Mouse (Mus musculus) intestine, postnatal 0 days (tissue): ENCODE data around the gene Cdh10. TPM values are rescaled to one million over a fixed set of nuclear protein-coding genes. Genes with fewer than 3 reads are reported as not detected.

Source experiments
- ATAC-seq: fragments of 200-750 bp; cut with Nextera tagmentation; 2 replicates; pipeline ENCODE4 v1.8.0; 2017; ENCODE audit warnings: mild to moderate bottlenecking, moderate TSS enrichment, moderate library complexity
- H3K27ac ChIP-seq: fragments of 300-500 bp; sonication (generic); 2 replicates; pipeline ENCODE4 v1.5.1; 2014; ENCODE audit warnings: mild to moderate bottlenecking, low read depth, low read length, moderate library complexity
- H3K27me3 ChIP-seq: fragments of 300-500 bp; sonication (generic); replicated peaks from 2 replicates; pipeline ENCODE4 v1.6.1; 2014; ENCODE audit warnings: low read length, mixed read lengths; ENCODE audit not compliant: control insufficient read depth, insufficient read depth
- H3K36me3 ChIP-seq: fragments of 300-500 bp; sonication (generic); 2 replicates; pipeline ENCODE4 v1.6.1; 2014; ENCODE audit warnings: mild to moderate bottlenecking, moderate library complexity; ENCODE audit not compliant: control insufficient read depth, insufficient read depth
- H3K4me1 ChIP-seq: fragments of 300-500 bp; sonication (generic); replicated peaks from 2 replicates; pipeline ENCODE4 v1.6.1; 2014; ENCODE audit warnings: antibody characterized with exemption, low read length, mixed read lengths; ENCODE audit not compliant: control insufficient read depth, insufficient read depth
- H3K4me2 ChIP-seq: fragments of 300-500 bp; sonication (generic); replicated peaks from 2 replicates; pipeline ENCODE4 v1.6.1; 2014; ENCODE audit warnings: low read depth, mild to moderate bottlenecking, moderate library complexity
- H3K4me3 ChIP-seq: fragments of 300-500 bp; sonication (generic); 2 replicates; pipeline ENCODE4 v1.5.1; 2014; ENCODE audit warnings: low read depth, low read length
- H3K9ac ChIP-seq: fragments of 300-500 bp; sonication (generic); 2 replicates; pipeline ENCODE4 v1.6.1; 2014; ENCODE audit warnings: mild to moderate bottlenecking, low read depth, low read length
- H3K9me3 ChIP-seq: fragments of 300-500 bp; sonication (generic); 2 replicates; pipeline ENCODE4 v1.6.1; 2016; ENCODE audit warnings: mixed run types; ENCODE audit not compliant: control insufficient read depth
- CTCF ChIP-seq: sonication (generic); IDR thresholded peaks from 2 replicates; pipeline ENCODE4 v1.5.1; 2016; ENCODE audit warnings: low read depth, mild to moderate bottlenecking, control low read depth, antibody characterized with exemption, moderate library complexity
- whole genome bisulfite sequencing: fragments of 180-500 bp; shearing (Covaris S2); extraction: QIAGEN DNeasy Blood & Tissue Kit; methylation state at CpG from one replicate; pipeline ENCODE4 v1.1.7; 2014; 5-methylcytosine and 5-hydroxymethylcytosine counted together
- polyA plus RNA-seq: library from polyadenylated mRNA; unstranded; fragments of >200 nt; fragmentation: Nextera tagmentation; extraction: Ambion mirVana; gene quantifications from 2 replicates; pipeline ENCODE4 v1.2.1, GENCODE M21; 2015

Gene Cdh10
- polyA plus RNA-seq, 1 experiment from 2014 or later: 0.64 TPM

- WGBS: 72% methylated on average over 4 of the region's 4 CpGs
- no peaks in the 10 kb centered on the region for H3K9me3 ChIP-seq
- no peaks in the 10 kb centered on the region for H3K4me1 ChIP-seq
- no peak overlapping the region for H3K9ac ChIP-seq
- H3K27me3 ChIP-seq: no peaks in the 10 kb centered on the region
- TF ChIP-seq CTCF: no peak
- ATAC-seq: no peak
- no peak overlapping the region for H3K27ac ChIP-seq
- H3K4me3 ChIP-seq: no peak overlapping the region
- no peaks in the 10 kb centered on the region for H3K36me3 ChIP-seq
- no peak overlapping the region for H3K4me2 ChIP-seq
Observed at GRCm38 (mm10) chr15:18994294-18994693, 175.5 kb downstream of the Cdh10 start.

GRCm38 (mm10) chr15:19010829-19011228 is 192.1 kb downstream of the Cdh10 start:
- Histone ChIP-seq H3K27me3 (no peaks in the 10 kb centered on the region), H3K9me3 (no peaks in the 10 kb centered on the region), H3K4me1 (no peaks in the 10 kb centered on the region), H3K4me2 (no peak overlapping the region), H3K27ac (no peak overlapping the region), H3K4me3 (no peak overlapping the region), H3K9ac (no peak overlapping the region), H3K36me3 (no peaks in the 10 kb centered on the region)
- WGBS: 89% methylated on average over 10 of the region's 10 CpGs
- no peak for ATAC-seq
- TF ChIP-seq CTCF: no peak

GRCm38 (mm10) chr15:19032983-19033382 is 214.2 kb downstream of the Cdh10 start:
- TF ChIP-seq CTCF: no peak
- Histone ChIP-seq H3K27me3 (no peaks in the 10 kb centered on the region), H3K4me2 (no peak overlapping the region), H3K9me3 (no peaks in the 10 kb centered on the region), H3K27ac (no peak overlapping the region), H3K9ac (no peak overlapping the region), H3K4me3 (no peak overlapping the region), H3K4me1 (no peaks in the 10 kb centered on the region), H3K36me3 (no peaks in the 10 kb centered on the region)
- ATAC-seq: no peak
- 62% methylated on average over 3 of the region's 3 CpGs for WGBS

- Histone ChIP-seq H3K4me2 (no peak overlapping the region), H3K27me3 (no peaks in the 10 kb centered on the region), H3K36me3 (no peaks in the 10 kb centered on the region), H3K4me1 (no peaks in the 10 kb centered on the region), H3K9me3 (no peaks in the 10 kb centered on the region), H3K4me3 (no peak overlapping the region), H3K27ac (no peak overlapping the region), H3K9ac (no peak overlapping the region)
- 82% methylated on average over 1 of the region's 1 CpGs for WGBS
- no peak for ATAC-seq
- TF ChIP-seq CTCF: no peak
Observed at GRCm38 (mm10) chr15:19040077-19040476, 221.3 kb downstream of the Cdh10 start.
